Mouse (Mus musculus): Measurements from ENCODE around the gene Sirpa. TPM values are rescaled to one million over a fixed set of nuclear protein-coding genes. Genes with fewer than 3 reads are reported as not detected.

Gene Sirpa
- total and polyA plus RNA-seq, 3 experiments = not detected

GRCm38 (mm10) chr2:129623771-129624170, 31.1 kb downstream of the Sirpa start:
- no peaks in the 10 kb centered on the region for H3K4me1 ChIP-seq (ENCODE audit: control insufficient read depth in 1 of 2, insufficient read depth in 2 of 2, low read length in 2 of 2)
- no peak overlapping the region for H3K9ac ChIP-seq (ENCODE audit: control insufficient read depth, low read depth, low read length, poor library complexity, severe bottlenecking)
- no peak for DNase-seq (ENCODE audit: low read depth, low spot score)
- no peak overlapping the region for H3K4me3 ChIP-seq (ENCODE audit: control insufficient read depth in 1 of 2, insufficient read depth in 1 of 2, low read depth in 2 of 2, low read length in 2 of 2)
- TF ChIP-seq NELFE (IDR thresholded peaks at IDR 0.05; ENCODE audit: low read depth, low read length) (no peak), ZNF384 (IDR thresholded peaks at IDR 0.05; ENCODE audit: low read depth, low read length) (no peak), USF1 (IDR thresholded peaks at IDR 0.05; ENCODE audit: low read depth, low read length) (no peak), POLR2AphosphoS2 (IDR thresholded peaks at IDR 0.05; ENCODE audit: low read length) (no peak), BHLHE40 (IDR thresholded peaks at IDR 0.05; ENCODE audit: borderline replicate concordance, low read depth, low read length) (no peak), JUND (IDR thresholded peaks at IDR 0.05; ENCODE audit: low read depth, low read length) (no peak), MXI1 (IDR thresholded peaks at IDR 0.05; ENCODE audit: low read depth, low read length) (no peak), EP300 (IDR thresholded peaks at IDR 0.05; ENCODE audit: low read depth in 1 of 2, low read length in 2 of 2) (no peak), HCFC1 (IDR thresholded peaks at IDR 0.05; ENCODE audit: low read depth, low read length) (no peak), ZKSCAN1 (IDR thresholded peaks at IDR 0.05; ENCODE audit: low read depth, low read length) (no peak), POLR2AphosphoS5 (IDR thresholded peaks at IDR 0.05; ENCODE audit: borderline replicate concordance, low read depth, low read length) (no peak), USF2 (IDR thresholded peaks at IDR 0.05; ENCODE audit: borderline replicate concordance in 1 of 2, insufficient read depth in 1 of 2, low read depth in 1 of 2, low read length in 2 of 2) (no peak), MYB (IDR thresholded peaks at IDR 0.05; ENCODE audit: low read depth, low read length) (no peak), SIN3A (IDR thresholded peaks at IDR 0.05; ENCODE audit: low read length) (no peak), ETS1 (IDR thresholded peaks at IDR 0.05; ENCODE audit: low read depth, low read length) (no peak)
- no peaks in the 10 kb centered on the region for H3K27me3 ChIP-seq (ENCODE audit: control insufficient read depth in 1 of 2, insufficient read depth in 2 of 2, low read length in 2 of 2)
- no peak overlapping the region for H3K27ac ChIP-seq (ENCODE audit: control insufficient read depth, low read depth, low read length)
- no peaks in the 10 kb centered on the region for H3K9me3 ChIP-seq (replicated peaks; ENCODE audit: insufficient read depth, low read length)
- H3K36me3 ChIP-seq (ENCODE audit: control insufficient read depth in 1 of 2, insufficient read depth in 2 of 2, low read length in 2 of 2) = no peaks in the 10 kb centered on the region
- no peaks in the 10 kb centered on the region for H3K79me2 ChIP-seq (ENCODE audit: control insufficient read depth, insufficient read depth, low read length, poor library complexity)

GRCm38 (mm10) chr2:129624246-129624918, 31.7 kb downstream of the Sirpa start:
- H3K36me3 ChIP-seq (ENCODE audit: control insufficient read depth in 1 of 2, insufficient read depth in 2 of 2, low read length in 2 of 2) = no peaks in the 10 kb centered on the region
- DNase-seq (ENCODE audit: low read depth, low spot score) = no peak

More at GRCm38 (mm10) chr2:129624246-129624918, 31.7 kb downstream of the Sirpa start:
- H3K27me3 ChIP-seq (ENCODE audit: control insufficient read depth in 1 of 2, insufficient read depth in 2 of 2, low read length in 2 of 2) = no peaks in the 10 kb centered on the region
- no peaks in the 10 kb centered on the region for H3K79me2 ChIP-seq (ENCODE audit: control insufficient read depth, insufficient read depth, low read length, poor library complexity)
- H3K9me3 ChIP-seq (replicated peaks; ENCODE audit: insufficient read depth, low read length) = no peaks in the 10 kb centered on the region
- no peak for TF ChIP-seq MYB (IDR thresholded peaks at IDR 0.05; ENCODE audit: low read depth, low read length)
- no peak for TF ChIP-seq MXI1 (IDR thresholded peaks at IDR 0.05; ENCODE audit: low read depth, low read length)
- no peak for TF ChIP-seq RCOR1 (IDR thresholded peaks at IDR 0.05; ENCODE audit: low read depth, low read length)
- TF ChIP-seq MEF2A (IDR thresholded peaks at IDR 0.05; ENCODE audit: extremely low read depth, insufficient replicate concordance, low read depth, low read length, poor library complexity, severe bottlenecking) = no peak
- TF ChIP-seq CHD2 (IDR thresholded peaks at IDR 0.05; ENCODE audit: low read length) = no peak
- no peak for TF ChIP-seq TCF12 (IDR thresholded peaks at IDR 0.05; ENCODE audit: low read depth, low read length)
- TF ChIP-seq ETS1 (IDR thresholded peaks at IDR 0.05; ENCODE audit: low read depth, low read length) = no peak
- TF ChIP-seq USF1 (IDR thresholded peaks at IDR 0.05; ENCODE audit: low read depth, low read length) = no peak
- no peak for TF ChIP-seq GABPA (IDR thresholded peaks at IDR 0.05; ENCODE audit: low read depth, low read length)
- no peak for TF ChIP-seq ZNF384 (IDR thresholded peaks at IDR 0.05; ENCODE audit: low read depth, low read length)
- TF ChIP-seq POLR2AphosphoS5 (IDR thresholded peaks at IDR 0.05; ENCODE audit: borderline replicate concordance, low read depth, low read length) = no peak
- no peak for TF ChIP-seq NELFE (IDR thresholded peaks at IDR 0.05; ENCODE audit: low read depth, low read length)
- H3K9ac ChIP-seq (ENCODE audit: control insufficient read depth, low read depth, low read length, poor library complexity, severe bottlenecking) = no peak overlapping the region
- H3K27ac ChIP-seq (ENCODE audit: control insufficient read depth, low read depth, low read length) = no peak overlapping the region
- no peak overlapping the region for H3K4me3 ChIP-seq (ENCODE audit: control insufficient read depth in 1 of 2, insufficient read depth in 1 of 2, low read depth in 2 of 2, low read length in 2 of 2)
- H3K4me1 ChIP-seq (ENCODE audit: control insufficient read depth in 1 of 2, insufficient read depth in 2 of 2, low read length in 2 of 2) = no peaks in the 10 kb centered on the region
